Mouse (Mus musculus) liver, embryonic 11.5 days (tissue): ENCODE measurements around the gene Dnajb4. TPM values are rescaled to one million over a fixed set of nuclear protein-coding genes. Genes with fewer than 3 reads are reported as not detected.

Experiments used
- ATAC-seq: fragments of 200-750 bp; cut with Nextera tagmentation; replicated peaks from 2 replicates; pipeline ENCODE4 v1.8.0; 2017; ENCODE audit warnings: moderate number of reproducible peaks, mild to moderate bottlenecking, moderate TSS enrichment, moderate library complexity; ENCODE audit not compliant: low FRiP score
- DNase-seq: peaks from one replicate; pipeline ENCODE4 v3.0.0-alpha.2; 2017; ENCODE audit warnings: low spot score
- H3K27ac ChIP-seq: fragments of 300-500 bp; sonication (generic); 2 replicates; pipeline ENCODE4 v1.5.1; 2014; ENCODE audit warnings: mild to moderate bottlenecking, low read depth, low read length, control low read depth
- H3K27me3 ChIP-seq: fragments of 300-500 bp; sonication (generic); replicated peaks from 2 replicates; pipeline ENCODE4 v1.6.1; 2014; ENCODE audit warnings: low read length, mixed read lengths; ENCODE audit not compliant: control insufficient read depth, insufficient read depth
- H3K36me3 ChIP-seq: fragments of 300-500 bp; sonication (generic); 2 replicates; pipeline ENCODE4 v1.6.1; 2014; ENCODE audit warnings: mild to moderate bottlenecking, low read length, moderate library complexity, mixed read lengths; ENCODE audit not compliant: control insufficient read depth, insufficient read depth
- H3K4me1 ChIP-seq: fragments of 300-500 bp; sonication (generic); replicated peaks from 2 replicates; pipeline ENCODE4 v1.6.1; 2014; ENCODE audit warnings: low read length, mixed read lengths; ENCODE audit not compliant: control insufficient read depth, insufficient read depth
- H3K4me2 ChIP-seq: fragments of 300-500 bp; sonication (generic); 2 replicates; pipeline ENCODE4 v1.6.1; 2014; ENCODE audit warnings: mild to moderate bottlenecking, control low read depth, moderate library complexity
- H3K4me3 ChIP-seq: fragments of 300-500 bp; sonication (generic); 2 replicates; pipeline ENCODE4 v1.5.1; 2014; ENCODE audit warnings: low read depth, low read length, control low read depth
- H3K9ac ChIP-seq: fragments of 300-500 bp; sonication (generic); 2 replicates; pipeline ENCODE4 v1.6.1; 2014; ENCODE audit warnings: low read depth, low read length, control low read depth
- H3K9me3 ChIP-seq: fragments of 300-500 bp; sonication (generic); 2 replicates; pipeline ENCODE4 v1.6.1; 2016; ENCODE audit warnings: low read length, inconsistent platforms, mixed read lengths; ENCODE audit not compliant: control insufficient read depth
- WGBS: fragments of 180-500 bp; shearing (Covaris S2); extraction: QIAGEN DNeasy Blood & Tissue Kit; methylation state at CpG from one replicate; pipeline ENCODE4 v1.1.7; 2014; 5-methylcytosine and 5-hydroxymethylcytosine counted together
- polyA plus RNA-seq: library from polyadenylated mRNA; unstranded; fragments of >200 nt; fragmentation: Nextera tagmentation; extraction: Ambion mirVana; gene quantifications from 2 replicates; pipeline ENCODE4 v1.2.1, GENCODE M21; 2014

Gene Dnajb4
- polyA plus RNA-seq, 1 experiment from 2014 or later, result 29.7 TPM

DNA sequence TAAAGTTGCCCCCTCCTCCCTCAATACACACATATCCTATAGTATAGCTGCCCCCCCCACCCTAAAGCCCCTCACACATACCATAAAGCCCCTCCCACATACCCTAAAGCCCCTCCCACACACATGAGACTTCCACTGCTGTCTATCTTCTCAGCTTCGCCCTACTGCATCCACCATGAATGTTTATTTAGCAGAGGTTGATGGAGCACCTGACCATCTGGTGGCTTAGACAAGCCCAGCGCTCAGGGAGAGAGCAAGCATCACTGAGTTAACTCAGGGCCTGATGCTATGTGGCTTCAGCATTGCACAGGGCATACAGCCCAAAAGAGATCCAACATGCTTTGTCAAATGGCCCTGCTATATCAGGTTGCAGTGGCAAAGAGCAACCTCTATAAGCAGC is 57.0 kb downstream of the Dnajb4 start:
- H3K9ac ChIP-seq, result no peak overlapping the region
- no peaks in the 10 kb centered on the region for H3K36me3 ChIP-seq
- H3K4me3 ChIP-seq, result no peak overlapping the region
- no peaks in the 10 kb centered on the region for H3K9me3 ChIP-seq
- ATAC-seq (no peak), DNase-seq (no peak)
- H3K4me1 ChIP-seq, result peaks cover 34% of the 10 kb centered on the region
- WGBS, result 75% methylated on average over 2 of the region's 2 CpGs
- no peak overlapping the region for H3K4me2 ChIP-seq
- H3K27ac ChIP-seq, result no peak overlapping the region
- H3K27me3 ChIP-seq, result no peaks in the 10 kb centered on the region

DNA sequence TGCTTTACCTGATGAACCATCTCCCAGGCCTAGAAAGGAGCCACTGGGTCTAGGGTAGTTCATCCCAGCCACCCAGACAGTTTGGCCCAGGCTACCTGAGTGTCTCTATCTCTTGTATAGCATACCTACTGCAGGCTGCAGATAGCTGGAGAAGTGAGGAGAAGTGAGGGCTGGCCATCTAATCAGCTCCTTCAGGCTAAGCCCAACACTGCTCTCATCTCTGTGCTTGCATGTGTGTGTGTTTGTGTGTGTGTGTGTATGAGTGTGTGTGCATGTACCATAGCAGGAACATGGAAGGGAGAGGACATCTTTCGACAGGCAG is 57.7 kb downstream of the Dnajb4 start:
- Histone ChIP-seq H3K4me1 (peaks cover 34% of the 10 kb centered on the region), H3K27ac (peak overlapping the region; percentile 63; the same call in 1 of the 2 replicates), H3K27me3 (no peaks in the 10 kb centered on the region), H3K4me2 (peak overlapping the region; percentile 54), H3K4me3 (no peak overlapping the region), H3K9ac (0 out of 2 replicates have a peak overlapping the region, but pooled peaks have one; percentile 27), H3K36me3 (no peaks in the 10 kb centered on the region), H3K9me3 (no peaks in the 10 kb centered on the region)
- no peak for DNase-seq
- ATAC-seq, result peak; percentile 97
- 73% methylated on average over 1 of the region's 1 CpGs for whole genome bisulfite sequencing

DNA sequence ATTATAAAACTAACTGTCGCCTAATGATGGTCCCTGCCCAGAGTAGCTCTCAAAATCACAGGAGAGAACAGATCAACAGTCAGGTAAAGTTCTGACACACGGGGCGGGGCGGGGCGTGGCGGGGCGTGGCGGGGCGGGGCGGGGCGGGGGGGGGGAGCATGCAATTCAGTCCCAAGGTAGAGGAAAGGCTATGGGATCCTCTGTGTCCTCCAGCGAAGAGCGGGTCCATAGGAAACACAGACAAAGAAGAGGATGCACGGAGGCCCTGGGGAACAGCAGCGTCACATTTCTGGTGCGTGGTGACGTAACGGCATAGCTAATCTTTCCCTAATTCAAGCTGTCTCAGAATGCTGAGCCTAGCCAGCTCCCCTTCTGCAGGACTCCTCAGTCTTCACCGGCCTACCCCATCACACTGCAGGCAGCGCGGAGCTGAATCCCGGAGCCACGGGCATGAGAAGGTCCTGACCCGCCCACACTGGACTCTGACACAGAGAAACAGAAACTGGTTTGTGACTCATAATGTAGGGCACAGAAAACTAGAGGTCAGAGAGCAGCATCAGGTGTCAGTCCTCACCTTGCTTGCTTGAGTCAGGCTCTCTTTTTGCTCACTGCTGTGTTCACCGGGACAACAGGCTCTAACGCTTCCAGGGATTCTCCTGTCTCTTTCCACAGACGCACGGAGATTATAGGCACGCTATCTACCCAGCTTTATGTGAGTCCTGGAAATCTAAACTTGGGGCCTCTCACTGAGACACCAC is 58.2 kb downstream of the Dnajb4 start:
- Histone ChIP-seq H3K36me3 (no peaks in the 10 kb centered on the region), H3K4me1 (peaks cover 34% of the 10 kb centered on the region), H3K27ac (peak overlapping the region; percentile 63; the same call in 1 of the 2 replicates), H3K4me3 (peak overlapping the region; percentile 25), H3K27me3 (no peaks in the 10 kb centered on the region), H3K9me3 (no peaks in the 10 kb centered on the region), H3K4me2 (peak overlapping the region; percentile 54), H3K9ac (0 out of 2 replicates have a peak overlapping the region, but pooled peaks have one; percentile 27)
- DNase-seq (peak; percentile 47), ATAC-seq (peak; percentile 24; the same call in 1 of the 2 replicates)
- 54% methylated on average over 27 of the region's 29 CpGs for WGBS

DNA sequence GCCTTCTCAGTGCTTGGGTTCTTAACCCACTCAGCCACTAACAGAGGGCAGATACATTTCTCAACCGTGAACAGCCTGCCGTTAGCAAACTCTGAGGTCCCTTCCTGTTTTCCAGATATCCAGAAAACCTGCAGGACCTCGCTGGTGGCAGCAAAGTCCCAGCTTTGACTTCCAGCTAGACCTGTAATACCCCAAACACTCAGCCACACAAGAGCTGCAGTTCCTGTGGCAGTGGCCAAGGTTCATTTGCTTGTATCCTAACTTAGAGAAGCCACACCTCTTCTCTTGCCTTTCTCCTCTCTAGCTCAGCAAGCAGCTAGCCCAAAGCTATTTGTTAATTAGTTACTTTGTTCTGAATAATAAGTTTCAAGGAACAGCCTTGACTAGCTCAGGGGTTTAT is 60.2 kb downstream of the Dnajb4 start:
- Histone ChIP-seq H3K9me3 (no peaks in the 10 kb centered on the region), H3K4me3 (no peak overlapping the region), H3K36me3 (no peaks in the 10 kb centered on the region), H3K4me2 (no peak overlapping the region), H3K27me3 (no peaks in the 10 kb centered on the region), H3K4me1 (peaks cover 34% of the 10 kb centered on the region), H3K9ac (no peak overlapping the region), H3K27ac (peak overlapping the region; percentile 38; the same call in 1 of the 2 replicates)
- 23% methylated on average over 3 of the region's 3 CpGs for WGBS
- DNase-seq (no peak), ATAC-seq (no peak)

DNA sequence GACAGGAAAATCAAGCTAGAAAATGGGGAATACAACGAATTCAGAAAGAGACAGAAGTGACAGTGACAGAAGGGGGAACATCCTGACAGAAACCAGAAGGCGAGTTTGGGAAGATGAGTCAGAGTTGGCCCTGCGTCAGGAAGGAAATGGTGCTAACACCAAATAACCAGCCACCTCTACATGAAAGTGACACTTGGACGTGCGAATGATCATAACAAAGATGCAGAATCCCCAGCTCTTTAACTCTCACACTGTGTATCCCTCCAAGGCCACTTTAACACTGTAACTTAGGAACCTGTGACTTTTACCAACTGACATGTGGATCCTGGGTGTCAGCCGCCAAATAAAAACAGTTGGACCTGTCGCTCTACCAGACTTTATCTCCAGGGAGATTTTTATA is 60.7 kb downstream of the Dnajb4 start:
- Histone ChIP-seq H3K4me1 (peaks cover 32% of the 10 kb centered on the region), H3K36me3 (no peaks in the 10 kb centered on the region), H3K4me3 (no peak overlapping the region), H3K9ac (no peak overlapping the region), H3K27me3 (no peaks in the 10 kb centered on the region), H3K27ac (peak overlapping the region; percentile 38; the same call in 1 of the 2 replicates), H3K4me2 (no peak overlapping the region), H3K9me3 (no peaks in the 10 kb centered on the region)
- WGBS, result 38% methylated on average over 7 of the region's 7 CpGs
- DNase-seq, result no peak
- ATAC-seq, result no peak

DNA sequence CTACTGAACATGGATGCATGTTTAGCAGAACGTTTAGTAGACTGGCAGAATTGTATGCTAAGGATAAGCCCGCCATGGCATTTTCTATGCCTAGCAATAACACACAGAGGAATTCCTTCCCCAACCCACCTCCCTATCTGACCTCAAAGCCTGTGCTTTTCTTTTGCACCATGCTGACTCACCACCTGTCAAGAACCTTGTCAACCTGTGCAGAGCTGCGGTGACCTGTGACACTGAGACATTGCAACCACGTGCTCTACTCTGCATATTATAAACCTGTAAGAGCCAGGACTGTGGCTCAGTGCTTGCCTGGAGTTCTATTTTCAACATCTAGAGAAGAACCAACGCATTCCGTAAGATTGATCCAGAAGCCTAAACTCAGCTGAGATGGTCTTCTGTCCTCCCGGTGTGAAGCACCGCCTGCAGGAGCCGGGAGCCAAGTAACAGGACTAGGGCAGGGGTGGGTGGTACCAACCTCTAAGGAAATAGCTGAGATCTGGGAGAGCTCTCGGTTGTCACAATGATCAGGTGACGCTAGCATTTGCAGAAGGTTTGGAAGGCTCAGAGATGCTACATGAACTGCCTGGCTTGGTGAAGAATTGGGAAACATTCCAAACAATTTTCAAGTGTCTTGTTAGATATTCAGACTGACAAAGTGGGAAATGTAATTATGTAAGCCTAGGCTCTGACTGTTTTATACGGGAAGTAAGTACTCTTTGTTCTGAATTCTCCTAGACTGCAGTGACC is 62.8 kb downstream of the Dnajb4 start:
- Histone ChIP-seq H3K4me2 (no peak overlapping the region), H3K9me3 (no peaks in the 10 kb centered on the region), H3K27me3 (no peaks in the 10 kb centered on the region), H3K4me3 (no peak overlapping the region), H3K9ac (no peak overlapping the region), H3K4me1 (peaks cover 16% of the 10 kb centered on the region), H3K27ac (no peak overlapping the region), H3K36me3 (no peaks in the 10 kb centered on the region)
- 53% methylated on average over 12 of the region's 12 CpGs for WGBS
- no peak for ATAC-seq
- DNase-seq, result no peak

DNA sequence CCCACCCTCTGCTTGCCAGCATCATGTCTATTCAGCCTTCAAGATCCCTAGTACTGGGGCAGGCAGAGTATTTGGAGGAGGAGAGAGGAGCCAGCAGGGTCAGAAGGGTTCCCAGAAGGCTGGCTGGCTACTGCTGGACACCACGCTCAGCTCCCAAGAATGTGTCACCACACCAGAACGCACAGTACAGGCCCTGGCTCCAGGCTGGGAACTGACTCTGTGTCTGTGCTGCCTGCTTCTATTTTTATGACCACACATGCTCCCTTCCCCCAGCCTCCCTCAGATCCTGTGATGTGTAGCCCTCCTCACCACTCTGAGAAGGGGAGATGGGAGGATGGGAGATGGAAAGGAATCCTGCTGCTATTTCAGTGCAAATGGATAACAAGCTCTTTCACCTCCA is 64.9 kb downstream of the Dnajb4 start:
- H3K36me3 ChIP-seq, result no peaks in the 10 kb centered on the region
- no peaks in the 10 kb centered on the region for H3K27me3 ChIP-seq
- no peak for DNase-seq
- no peak overlapping the region for H3K4me2 ChIP-seq
- H3K4me3 ChIP-seq, result no peak overlapping the region
- H3K4me1 ChIP-seq, result peaks cover 7% of the 10 kb centered on the region
- ATAC-seq, result peak; percentile 58; the same call in 1 of the 2 replicates
- H3K9me3 ChIP-seq, result no peaks in the 10 kb centered on the region
- WGBS, result 51% methylated on average over 2 of the region's 2 CpGs
- H3K27ac ChIP-seq, result no peak overlapping the region
- H3K9ac ChIP-seq, result no peak overlapping the region

DNA sequence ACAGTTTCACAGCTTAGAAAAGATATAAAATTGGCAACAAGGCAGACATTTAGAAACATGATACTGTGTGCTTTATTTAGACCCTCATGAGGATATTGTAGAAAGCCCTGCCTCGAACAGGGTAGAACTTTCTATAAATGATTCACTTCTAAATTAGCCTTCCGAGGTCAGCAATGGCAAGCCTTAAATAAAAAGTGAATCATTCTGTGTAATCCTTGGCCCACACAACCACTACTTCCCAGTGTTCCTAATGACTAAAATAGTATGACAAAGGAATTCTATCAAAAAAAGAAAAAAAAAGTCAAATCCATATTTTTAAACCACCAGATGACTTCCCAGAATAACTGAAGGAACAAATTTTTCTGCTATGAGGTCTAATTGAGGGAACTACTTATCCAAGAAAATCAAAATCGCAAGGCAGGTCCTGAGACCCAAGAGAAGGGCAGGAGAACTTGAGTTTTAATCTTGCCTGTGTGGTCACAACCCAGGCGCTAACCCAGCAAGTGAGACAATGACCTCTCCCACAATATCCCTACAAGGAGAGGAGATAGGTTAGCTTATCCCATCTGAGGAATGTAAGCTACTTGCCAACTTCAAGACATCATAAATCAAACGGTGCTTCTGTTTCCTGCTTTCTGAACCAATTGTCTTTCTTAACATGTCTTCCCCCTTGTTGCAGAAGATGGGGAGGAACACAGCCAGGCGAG is 67.0 kb downstream of the Dnajb4 start:
- Histone ChIP-seq H3K4me3 (no peak overlapping the region), H3K36me3 (no peaks in the 10 kb centered on the region), H3K4me1 (no peaks in the 10 kb centered on the region), H3K27ac (no peak overlapping the region), H3K27me3 (no peaks in the 10 kb centered on the region), H3K9ac (no peak overlapping the region), H3K4me2 (no peak overlapping the region), H3K9me3 (no peaks in the 10 kb centered on the region)
- WGBS, result 61% methylated on average over 6 of the region's 6 CpGs
- ATAC-seq (no peak), DNase-seq (no peak)
